Mouse (Mus musculus) lung, adult 18-20 months (tissue): ENCODE data around the gene Bcam.

ENCODE experiments used
- DNase-seq, 2 experiments: peaks; one replicate each; pipeline ENCODE4 v3.0.0; 2022; ENCODE audit warnings: mixed read lengths in 2 of 2

Gene Bcam

DNA sequence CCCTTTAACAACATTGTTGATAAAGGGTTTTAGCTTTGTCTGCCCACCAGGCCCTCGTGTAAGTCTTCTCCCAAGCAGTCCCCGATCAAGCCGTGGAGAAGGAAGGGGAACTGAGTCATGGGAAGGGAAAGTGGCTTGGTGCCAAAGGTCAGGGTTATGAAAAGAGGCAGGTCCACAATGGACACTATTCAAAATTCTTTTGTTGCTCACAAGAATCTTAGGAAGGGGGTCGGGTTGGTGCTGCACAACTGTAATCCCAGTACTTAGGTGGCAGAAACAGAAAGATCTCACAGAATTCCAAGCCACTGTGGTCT is 19.8 kb downstream of the Bcam start:
- DNase-seq, result peak in 1 of 2 experiments; percentile 30

DNA sequence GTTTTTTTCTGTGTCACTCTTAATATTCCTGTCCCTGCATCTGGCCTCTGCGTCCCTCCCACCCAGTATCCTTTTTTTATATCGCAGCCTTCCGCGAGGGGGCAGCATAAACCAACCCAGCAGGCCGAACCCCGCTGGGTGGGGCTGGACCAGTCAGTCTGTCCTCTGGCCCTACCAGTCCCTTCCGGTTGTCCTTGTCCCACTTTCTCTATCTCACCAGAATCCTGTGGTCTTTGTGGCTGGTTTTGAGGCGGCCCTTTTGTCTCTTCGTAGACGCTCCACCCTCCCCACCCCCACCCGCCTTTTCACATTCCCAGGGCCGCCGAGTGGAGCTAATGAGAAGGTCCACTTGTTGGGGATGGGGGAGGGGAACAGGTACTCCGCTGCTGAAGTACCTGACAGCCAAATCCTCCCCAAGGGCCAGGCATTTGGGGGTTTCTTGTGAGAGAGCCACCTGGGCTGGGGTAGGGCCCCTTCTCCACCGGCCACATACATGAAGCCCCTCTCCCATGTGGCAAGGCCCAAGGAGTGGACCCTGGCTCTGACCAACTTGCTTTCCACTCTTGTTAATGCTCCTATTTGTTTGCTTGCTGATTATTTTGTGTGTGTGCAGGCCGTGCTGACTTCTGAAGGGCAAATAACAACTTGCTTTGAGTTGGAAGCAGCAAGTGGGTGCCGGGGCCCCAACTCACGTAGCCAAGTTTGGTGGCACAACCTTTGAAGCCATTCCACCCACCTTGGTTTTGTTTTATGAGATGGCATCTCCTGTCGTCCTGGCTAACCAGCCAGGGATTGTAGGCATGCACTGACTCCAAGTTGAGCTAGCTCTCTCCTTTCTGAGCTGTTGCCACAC is 20.4 kb downstream of the Bcam start, which contains the start of gene Nectin2:
Gene Nectin2 (minus strand): TSS at position 267 of the 853 bp plus-strand sequence.
- peak; percentile 91 to 94 for DNase-seq

DNA sequence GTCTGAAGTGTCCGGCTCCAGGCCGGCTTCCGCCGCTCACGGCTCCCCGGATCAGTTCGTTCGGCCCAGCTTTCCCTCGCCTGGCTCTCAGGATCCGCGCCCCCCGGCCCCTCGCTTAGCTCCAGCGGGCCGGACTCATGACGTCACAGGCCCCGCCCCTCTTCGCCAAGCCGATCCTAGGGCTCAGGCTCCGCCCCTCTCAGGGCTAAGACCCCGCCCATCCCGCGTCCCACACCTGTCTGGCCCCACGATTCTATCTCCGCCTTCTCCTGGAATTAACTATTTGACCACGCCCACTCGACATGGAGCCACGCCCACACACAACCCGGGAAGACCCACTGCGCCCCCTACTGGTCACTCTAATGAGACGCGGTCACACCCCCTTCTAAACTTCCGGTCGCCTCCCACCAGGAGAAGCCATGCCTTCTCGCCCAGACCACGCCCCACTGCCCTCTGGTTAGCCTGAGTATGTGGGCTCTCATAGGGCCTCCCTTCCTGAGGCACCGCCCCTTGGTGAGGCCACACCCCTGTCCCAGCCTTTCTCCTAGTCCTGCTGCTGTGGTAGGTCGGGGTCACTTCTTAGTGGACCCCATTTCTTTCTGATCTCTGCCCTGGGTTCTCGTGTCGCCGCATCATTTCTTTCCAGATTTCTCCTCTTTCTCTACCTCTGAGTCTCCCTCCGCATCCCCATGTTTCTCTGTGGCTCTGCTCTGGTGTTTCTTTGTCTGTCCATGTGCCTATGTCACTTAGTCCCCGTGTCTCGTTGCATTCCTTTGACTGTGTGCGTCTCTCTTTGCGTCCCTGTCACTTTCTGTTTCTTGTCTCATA is 21.2 kb downstream of the Bcam start:
- DNase-seq, result peak; percentile 98

DNA sequence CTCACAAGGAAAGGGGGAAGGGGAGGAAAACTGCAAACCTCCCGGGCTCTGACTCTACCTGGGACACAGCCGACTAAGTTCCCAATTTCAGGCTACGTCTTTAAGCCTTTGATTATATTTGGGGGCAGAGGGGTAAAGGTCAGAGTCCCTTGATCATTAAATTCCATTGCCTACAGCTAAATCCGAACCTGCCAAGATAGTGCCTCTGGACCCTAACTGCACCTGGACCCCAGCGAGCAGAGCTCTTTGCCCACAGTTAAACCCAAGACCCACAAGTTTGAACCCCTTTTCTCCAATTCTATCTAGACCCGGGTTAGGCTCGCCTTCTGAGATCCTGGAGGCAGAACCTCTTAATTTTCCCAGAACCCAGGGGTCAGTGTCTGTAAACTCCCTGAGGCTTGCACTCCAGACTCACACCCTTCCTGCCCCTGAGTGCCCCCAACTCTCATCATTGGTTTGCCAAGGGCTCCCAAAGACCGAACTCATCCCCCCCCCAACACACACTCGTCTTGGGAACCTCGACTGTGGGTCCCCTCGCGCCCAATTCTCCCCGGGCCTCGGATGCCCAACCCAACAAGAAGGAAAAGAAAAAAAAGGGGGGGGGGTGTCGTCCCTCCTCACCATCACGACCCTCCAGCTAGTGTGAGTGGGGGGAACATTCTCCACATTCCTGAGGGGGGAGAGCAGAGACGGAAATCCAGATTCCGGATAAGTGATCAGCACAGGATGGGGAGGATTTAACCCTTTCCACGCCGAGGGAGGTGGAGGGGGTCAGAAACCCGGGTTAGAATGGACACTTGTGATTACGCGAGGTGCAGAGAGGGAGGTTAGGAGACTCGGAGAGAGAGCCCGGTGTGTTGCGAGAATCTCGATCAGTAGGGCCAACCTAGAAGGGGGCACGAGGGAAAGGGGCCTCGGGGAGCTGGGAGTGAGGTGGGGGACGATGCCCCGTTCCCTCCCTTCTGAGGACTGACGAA is 22.3 kb downstream of the Bcam start:
- DNase-seq, result peak in 1 of 2 experiments; percentile 40

GRCm38 (mm10) chr7:19747420-19748218 is 23.2 kb downstream of the Bcam start:
- peak; percentile 87 to 91 for DNase-seq

- DNase-seq, result no peak
Measured at GRCm38 (mm10) chr7:19746426-19747201, 24.2 kb downstream of the Bcam start.

DNA sequence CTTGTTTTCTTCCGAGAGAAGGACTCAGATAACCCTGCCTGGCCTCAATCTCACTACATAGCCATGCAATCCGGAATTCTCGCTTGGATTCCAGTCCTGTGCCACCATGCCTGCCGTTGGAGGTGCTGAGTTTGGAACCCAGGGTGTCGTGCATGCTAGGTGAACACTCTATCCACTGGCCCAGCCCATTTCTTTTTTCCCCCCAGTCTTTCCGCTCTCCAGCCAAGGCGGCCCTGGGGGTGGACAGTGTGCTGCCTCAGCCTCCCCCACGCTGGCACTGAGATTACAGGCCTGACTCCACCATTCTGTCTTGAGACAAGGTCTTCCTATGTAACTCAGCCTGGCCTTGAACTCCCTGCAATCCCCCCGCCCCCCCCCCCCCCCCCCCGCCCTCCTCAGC is 24.8 kb downstream of the Bcam start:
- no peak for DNase-seq

GRCm38 (mm10) chr7:19744590-19745385 is 26.0 kb downstream of the Bcam start:
- DNase-seq, result peak in 1 of 2 experiments; percentile 22

DNA sequence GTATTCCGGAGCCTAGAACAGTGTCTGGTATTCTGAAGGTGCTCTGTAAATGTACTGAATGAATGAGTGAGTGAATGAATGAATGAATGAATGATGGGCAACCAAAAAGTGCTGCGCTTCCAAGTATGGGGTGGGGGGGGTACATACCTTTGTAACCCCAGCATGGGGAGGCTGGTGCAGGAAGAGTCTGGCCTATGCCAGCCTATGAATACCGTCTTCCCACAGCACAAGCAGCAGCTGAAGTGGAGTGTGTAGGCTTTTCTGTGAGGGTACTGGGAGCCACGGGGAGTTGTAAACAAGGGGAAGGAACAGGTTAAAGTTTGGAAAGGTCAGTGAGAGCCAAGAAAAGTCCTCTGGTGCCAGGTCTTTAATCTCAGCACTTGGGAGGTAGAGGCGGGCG is 27.0 kb downstream of the Bcam start:
- DNase-seq, result no peak

GRCm38 (mm10) chr7:19742468-19742867 is 28.3 kb downstream of the Bcam start:
- no peak for DNase-seq

DNA sequence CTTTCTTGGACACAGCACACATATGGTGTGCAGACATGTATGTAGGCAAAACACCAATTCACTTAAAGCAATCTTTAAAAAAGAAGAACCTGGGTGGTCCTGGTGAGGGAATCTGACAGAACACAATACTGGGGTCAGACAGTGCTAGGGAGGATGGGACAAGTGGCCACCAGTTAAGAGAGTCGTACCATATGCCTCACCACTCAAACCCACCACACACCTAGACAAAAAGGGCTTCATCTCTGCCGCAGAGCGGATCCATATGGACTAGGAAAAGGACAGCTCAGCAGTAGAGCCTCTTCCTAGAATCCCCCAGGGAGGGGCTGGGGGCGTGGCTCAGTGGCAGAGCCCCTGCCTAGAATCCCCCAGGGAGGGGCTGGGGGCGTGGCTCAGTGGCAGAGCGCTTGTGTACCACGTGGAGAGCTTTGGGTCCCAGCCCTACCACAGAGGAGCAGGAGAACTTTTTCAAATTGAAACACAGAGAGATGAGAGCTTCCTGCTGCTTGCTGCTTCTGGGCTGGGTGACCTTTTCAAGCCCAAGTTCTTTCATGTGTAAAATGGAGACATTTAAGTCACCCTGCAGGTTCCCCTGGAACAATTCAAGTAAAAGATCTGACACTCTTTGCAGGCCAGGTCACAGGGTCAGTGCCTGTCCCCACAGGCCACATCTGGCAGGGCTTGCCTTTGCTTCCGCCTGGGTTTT is 29.3 kb downstream of the Bcam start:
- no peak for DNase-seq

- peak in 1 of 2 experiments; percentile 45 for DNase-seq
Measured at GRCm38 (mm10) chr7:19740269-19740668, 30.5 kb downstream of the Bcam start.

DNA sequence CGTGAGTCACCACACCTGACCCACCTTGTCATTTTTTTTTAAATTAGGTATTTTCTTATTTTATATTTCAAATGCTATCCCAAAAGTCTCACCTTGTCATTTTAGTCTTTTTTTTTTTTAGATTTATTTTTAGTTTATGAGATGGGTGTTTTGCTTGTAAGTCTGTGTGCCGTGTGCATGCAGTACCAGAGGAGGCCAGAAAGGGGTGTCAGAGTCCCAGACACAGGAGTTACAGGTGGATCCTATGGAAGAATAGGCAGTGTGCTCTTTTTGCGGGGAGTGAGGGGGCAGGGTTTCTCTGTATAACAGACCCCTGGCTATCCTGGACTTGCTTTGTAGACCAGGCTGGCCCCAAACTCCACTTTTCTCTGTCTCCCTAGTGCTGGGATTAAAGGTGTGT is 32.0 kb downstream of the Bcam start:
- no peak for DNase-seq

- DNase-seq, result no peak
Measured at GRCm38 (mm10) chr7:19736389-19737057, 34.3 kb downstream of the Bcam start.

DNA sequence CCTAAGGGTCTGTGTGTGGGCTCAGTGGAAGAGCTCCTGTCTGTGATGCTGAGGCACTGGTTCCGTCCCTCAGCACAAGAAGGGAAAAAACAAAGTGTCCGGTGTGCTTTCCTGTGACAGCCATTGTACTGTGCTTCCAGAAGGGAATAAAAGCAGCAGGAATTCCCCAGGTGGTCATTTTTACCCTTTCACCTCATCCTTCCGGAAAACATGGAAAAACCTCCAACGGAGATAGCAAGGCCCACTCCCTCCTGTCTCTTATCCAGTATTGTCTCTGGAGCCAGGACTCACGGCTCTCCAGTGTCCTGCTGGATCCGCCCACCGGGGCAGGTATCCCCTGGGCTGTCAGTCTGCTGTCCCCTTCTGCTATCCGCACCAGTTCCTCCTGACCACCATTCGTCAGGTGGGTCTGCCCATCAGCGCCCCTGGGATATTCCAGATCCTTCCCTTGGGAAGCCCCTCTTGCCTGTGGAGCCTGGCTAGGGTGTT is 36.6 kb downstream of the Bcam start:
- DNase-seq, result no peak

GRCm38 (mm10) chr7:19726541-19726940 is 44.3 kb downstream of the Bcam start:
- DNase-seq, result no peak

DNA sequence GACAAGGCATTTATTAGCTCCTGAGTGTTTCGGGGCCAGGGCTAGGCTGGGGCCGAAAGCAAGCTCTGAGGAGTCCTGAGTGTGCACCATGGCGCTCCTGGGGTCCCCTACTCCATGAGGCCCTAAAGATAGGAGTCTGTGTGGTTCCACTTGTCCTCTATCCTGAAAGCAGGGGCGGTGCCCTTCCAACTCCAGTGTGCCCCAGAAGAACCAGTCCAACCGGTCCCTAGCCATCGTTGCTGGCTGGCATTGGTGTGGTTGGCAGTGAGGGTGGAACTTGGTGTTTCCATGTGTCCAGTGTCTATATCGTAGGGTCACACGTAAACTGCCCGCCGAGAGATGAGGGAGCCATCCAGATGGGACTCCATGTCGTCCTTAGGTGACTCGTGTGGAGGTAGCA is 46.6 kb downstream of the Bcam start:
- peak; percentile 84 to 90 for DNase-seq

GRCm38 (mm10) chr7:19722754-19723195 is 48.0 kb downstream of the Bcam start:
- peak; percentile 76 to 84 for DNase-seq

- no peak for DNase-seq
Measured at GRCm38 (mm10) chr7:19719200-19719599, 51.6 kb downstream of the Bcam start.
